Mouse (Mus musculus) brain, embryonic 14.5 days (tissue): ENCODE results near the gene Slc1a1.

Experiments
- CTCF ChIP-seq: fragments of 200-500 bp; IDR thresholded peaks from 2 replicates; pipeline ENCODE4 v1.5.1; 2012; ENCODE audit warnings: inconsistent platforms, mild to moderate bottlenecking, moderate library complexity, borderline replicate concordance; ENCODE audit not compliant: insufficient read depth, insufficient read length; ENCODE audit errors: extremely low read depth
- POLR2A ChIP-seq: fragments of 200-500 bp; IDR thresholded peaks from 2 replicates; pipeline ENCODE4 v1.6.1; 2012; ENCODE audit warnings: mild to moderate bottlenecking, inconsistent platforms, borderline replicate concordance; ENCODE audit not compliant: poor library complexity, insufficient read depth, insufficient read length, severe bottlenecking; ENCODE audit errors: extremely low read depth

DNA sequence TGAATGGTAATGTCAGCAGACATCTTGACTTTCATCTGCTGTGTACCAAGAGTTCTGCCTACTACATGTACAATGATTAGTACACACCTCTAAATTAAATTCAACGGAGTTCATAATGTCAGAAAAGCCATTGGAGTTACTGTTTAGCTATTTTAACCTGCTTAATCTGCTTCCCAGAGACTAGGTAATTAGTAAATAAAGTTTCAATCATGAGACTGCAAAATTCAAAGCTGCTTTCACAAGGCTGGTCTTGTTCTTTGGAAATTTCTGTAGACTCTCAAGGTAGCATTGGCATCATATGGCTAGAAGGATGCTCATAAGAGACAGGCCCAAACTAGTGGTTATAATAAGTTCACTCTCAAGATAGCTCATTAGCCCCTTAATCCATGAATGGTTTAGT is 20.0 kb downstream of the Slc1a1 start:
- TF ChIP-seq POLR2A (no peak), CTCF (no peak)
